Mouse (Mus musculus) c-Kit-positive CD71-positive TER-119-positive erythroid progenitor cells, embryonic 14.5 days (primary cell): ENCODE data around the gene Dytn.
A peak's percentile ranks its signal among the peaks of the same experiment; 100 is the strongest.
"Not testable (repeated sequence)": the region's sequence is repeated elsewhere in the genome, so short reads cannot be mapped to it uniquely, and the experiment has no call there.

Experiments
- DNase-seq: peaks from one replicate; pipeline ENCODE4 v3.0.0-alpha.2; 2013; ENCODE audit warnings: low spot score

Gene Dytn

DNA sequence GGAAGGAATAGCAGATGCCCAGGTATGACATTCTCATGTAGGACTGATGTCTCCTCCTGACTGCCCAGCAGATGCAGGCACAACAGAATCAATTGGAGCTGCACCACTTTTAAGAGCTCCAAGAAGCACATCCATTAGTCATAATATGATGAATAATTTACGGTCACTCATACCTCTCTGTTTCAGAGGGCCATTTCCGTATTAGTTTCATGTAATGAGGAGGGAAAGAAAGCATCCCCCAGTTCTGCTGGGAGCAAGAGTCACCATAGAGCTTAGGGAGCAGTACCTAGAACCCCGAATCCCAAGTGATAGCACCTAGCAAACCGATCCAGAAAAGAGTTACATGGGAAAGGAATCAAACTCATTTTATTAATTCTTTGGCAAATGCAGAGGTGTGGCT, at the start of gene Dytn:
TSS of gene Dytn (minus strand) at position 101 of the 400 bp plus-strand sequence.
- no peak for DNase-seq

DNA sequence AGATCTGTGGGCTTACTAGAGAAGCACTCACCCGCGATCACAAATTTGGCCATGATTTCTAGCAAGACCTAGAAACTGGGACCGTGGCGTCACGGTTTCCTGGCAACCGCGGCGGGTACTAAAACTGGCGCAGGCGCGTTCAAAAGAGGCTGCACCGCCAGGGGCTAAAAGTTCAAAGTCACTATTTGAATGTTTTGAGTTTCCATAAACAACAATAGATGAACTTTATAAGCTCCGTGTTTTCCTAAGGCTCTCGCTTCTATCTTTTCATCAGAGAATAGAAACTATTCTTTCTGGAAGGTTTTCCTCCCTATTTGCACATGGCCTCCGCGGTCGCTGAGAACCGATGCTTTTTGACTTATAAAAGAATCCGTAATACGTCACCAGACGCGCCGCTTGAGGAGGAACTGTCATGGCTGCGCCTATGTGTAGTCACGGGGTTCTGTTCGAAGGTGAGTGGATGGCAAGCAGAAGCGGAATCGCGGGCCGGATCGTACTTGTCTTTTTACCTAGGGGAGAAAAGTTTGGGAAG, 43.6 kb upstream of the Dytn start, which contains the start of the genes Mdh1b and Fastkd2:
TSS of gene Mdh1b (minus strand) at position 79 of the 532 bp plus-strand sequence.
TSS of gene Fastkd2 (plus strand) at position 375 of the 532 bp plus-strand sequence.
- peak; percentile 88 for DNase-seq

DNA sequence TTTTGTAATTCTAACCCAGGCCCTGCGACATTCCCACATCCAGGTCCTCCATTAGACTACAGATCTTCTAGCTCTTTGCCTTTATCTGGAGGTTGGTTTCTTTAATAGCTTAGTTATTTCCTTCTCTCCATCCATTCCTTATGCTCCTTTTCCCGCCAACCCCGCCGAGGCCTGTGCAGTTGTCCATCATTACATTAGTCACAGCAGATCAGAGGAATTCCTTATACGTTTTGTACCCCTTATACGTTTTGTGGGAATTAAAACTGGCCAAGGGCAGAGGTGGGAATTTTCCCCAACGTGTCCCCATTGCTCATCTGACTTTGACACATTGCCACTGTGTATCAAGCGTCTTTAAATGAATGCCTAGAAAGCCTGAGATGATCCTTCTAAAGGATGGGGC, 43.1 kb upstream of the Dytn start:
- DNase-seq, result no peak

DNA sequence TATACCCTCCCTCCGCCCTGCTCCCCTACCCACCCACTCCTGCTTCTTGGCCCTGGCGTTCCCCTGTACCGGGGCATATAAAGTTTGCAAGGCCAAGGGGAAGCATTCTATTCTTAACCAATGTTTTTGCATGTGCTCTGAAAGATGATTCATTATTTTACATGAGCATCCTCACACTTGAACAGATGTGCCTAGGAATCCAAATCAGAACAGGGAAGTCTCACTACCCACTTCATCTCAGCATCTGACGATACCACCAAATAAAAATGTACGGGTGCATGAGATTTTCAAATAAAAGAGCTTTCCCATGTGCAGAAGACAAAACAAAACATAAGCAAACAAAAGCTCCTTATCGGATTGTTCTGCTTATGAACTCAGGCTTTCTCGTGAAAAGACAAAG, 33.4 kb upstream of the Dytn start:
- DNase-seq, result no peak

DNA sequence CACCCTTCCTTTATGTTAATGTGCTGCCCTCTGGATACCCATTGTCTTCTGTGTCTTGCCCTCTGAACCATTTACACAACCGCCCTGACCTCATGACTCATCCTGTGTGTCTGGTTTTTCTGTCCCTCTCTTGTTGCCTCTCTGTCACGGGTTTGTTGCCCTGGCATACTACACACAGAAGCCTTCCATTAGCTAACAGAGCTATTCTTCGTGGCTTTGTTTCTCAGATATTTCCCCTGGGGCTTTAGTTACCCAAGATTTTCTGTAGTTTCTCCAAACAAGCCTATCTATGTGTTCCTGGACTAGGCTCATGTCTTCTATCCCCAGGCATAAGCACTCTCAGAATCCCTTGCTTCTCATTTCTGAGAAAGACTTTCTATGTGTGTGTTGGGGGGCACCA, 22.1 kb upstream of the Dytn start:
- no peak for DNase-seq

DNA sequence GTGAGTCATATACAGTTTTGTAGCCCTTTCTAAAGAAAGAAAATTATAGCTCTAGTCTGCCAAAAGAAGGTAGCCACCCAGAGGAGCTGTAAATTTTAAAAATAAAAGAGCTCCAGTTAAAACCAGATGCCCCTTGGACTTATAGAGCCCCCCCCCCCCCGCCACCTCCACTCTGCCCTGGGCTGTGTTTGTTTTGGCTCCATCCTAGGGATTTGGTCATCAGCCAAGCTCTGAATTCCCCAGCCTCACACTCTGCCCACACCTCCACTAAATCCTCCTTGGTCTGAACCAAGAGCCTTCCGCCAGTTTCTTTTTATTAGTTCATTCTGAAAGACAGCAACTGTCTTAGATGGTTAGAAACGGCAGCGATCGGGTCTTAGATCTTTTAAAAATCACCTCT, 19.0 kb upstream of the Dytn start:
- DNase-seq, result no peak

DNA sequence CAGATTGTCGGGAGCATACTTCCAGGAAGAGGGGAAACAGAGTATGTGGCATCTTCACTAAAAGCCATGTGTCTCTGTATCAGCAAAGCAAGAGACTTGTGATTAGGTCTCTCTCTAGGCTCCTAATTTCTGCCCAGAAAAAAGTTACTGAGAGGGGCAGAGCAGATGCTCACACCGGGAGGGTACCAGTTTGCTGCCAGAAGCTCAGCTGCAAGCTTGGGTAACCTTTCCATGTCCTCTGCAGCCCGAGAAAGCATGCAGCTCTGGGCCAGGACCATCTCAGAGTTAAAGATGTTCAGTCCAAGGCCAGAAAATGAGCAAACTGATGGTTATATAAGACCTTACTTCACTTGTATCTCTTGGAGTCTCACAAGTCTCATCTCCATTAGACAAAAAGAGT, 10.1 kb upstream of the Dytn start:
- DNase-seq, result no peak

DNA sequence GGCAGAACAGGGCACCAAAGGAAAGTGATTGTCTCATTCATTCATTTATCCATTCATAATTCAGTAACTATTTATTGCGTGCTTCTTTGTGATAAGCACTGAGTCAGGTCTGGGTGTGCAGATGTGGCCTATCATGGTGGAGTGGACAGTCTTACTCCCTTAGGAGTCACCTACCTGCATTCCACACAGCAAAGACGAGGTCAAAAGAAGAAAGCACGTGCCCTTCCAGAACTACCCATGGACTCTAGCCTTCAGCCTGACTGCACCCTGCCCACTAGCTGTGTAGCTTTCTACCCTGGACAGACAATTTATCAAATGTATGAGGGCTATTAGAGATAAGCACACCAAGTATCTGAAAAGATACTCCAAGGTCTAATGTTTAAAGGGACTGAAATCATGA, 10.8 kb downstream of the Dytn start:
- DNase-seq, result no peak

DNA sequence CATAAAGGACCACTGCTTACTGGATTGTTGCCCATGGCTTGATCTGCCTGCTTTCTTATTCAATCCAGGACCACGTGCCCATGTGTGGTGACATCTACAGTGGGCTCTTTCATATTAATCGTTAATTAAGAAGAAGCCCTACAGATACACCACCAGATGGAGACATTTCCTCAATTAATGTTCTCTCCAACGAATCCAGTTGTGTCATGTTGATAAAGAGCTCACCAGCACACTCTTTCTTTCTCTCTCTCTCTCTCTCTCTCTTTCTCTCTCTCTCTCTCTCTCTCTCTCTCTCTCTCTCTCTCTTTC, 17.9 kb downstream of the Dytn start:
- DNase-seq, result peak; percentile 7

DNA sequence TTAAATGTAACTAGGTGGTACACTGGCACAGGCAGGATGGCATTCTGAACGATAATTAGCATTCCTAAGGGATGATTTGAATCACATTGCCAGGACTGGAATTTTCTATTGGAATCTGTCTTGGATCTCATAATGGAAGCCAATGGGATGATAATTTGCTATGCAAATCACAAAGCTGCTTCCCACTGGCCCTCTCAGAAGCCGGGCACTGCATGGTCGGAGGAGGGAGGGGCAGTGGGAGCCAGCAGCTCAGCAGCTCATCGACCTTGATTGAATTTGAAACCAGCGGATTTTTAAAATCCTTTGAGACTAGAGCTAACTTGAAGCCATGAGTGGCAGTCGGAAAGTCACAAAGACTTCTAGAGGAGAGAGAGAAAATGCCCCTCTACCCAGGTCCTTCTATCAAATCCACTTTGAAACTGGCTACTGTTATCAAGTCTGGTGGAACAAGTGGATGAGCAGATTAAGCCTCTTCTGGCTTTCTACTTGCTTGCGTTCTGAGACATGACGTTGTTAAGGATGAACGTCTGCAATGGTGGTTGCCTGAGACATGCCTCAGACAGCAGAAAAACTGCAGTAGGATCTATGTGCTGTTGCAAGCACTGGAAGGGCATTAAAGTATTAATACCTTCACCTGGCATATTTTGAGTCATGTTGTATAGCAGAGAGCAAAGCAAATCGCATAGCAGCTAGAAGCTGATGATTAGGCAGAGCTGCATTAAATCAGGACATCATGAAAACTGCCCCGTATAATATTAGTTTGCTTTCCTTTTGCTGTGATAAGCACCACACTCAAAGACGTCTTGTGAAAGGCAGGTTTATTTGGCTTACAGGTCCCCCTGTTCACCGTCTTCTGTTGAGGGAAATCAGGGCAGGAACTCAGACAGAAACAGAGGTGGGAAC, 18.5 kb downstream of the Dytn start:
- DNase-seq, result no peak

DNA sequence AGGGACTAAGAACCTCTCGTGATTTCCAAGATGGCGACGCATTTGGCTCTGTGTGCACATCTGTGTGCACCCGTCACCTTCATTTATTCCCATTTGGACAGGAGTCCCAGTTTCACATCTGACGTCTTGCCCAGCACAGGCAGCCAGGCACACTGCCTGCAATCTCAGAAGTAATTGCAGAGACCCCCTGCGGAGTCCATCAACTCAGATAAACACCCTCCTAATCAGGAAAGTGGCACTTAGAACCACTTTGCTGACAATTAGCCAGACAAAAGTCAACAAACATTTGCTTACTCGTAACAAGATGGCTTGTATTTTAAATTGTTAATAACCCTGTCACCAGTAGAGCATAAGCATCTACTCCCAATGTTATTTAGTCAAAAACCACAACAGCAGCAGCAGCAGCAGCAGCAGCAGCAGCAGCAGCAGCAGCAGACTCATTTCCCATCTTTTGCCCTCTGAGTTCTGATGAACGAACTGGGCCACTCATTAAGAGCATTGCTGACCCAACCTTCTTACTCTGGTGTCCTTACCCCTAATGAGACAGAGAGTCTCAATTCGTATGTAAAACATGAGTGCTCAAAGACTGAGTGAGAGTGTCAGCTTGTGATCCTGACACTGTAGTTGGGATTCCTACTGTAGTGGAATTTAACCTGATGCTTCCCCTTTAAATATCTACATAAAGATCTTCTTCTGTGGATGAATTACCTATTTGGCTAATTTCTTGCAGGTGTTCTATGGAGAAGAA, 19.4 kb downstream of the Dytn start:
- DNase-seq, result no peak

DNA sequence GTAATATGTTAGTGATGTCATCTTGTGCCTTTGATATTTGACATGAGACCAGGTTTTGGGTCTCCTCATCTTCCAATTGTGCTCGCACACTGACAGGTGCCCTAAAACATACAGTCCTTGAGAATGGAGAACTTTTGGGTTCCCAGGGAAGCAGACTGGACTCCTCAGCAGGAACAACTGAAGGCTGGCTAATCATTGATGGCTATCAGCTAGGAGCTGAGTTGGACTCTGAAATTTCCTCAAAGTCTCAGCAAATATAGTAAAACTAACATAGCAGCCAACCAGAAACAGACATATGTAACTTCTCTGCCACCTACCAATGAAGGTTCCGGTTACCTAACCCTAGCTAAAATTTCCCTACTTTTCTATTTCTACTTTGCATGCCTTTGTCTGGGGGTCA, 20.6 kb downstream of the Dytn start:
- no peak for DNase-seq

DNA sequence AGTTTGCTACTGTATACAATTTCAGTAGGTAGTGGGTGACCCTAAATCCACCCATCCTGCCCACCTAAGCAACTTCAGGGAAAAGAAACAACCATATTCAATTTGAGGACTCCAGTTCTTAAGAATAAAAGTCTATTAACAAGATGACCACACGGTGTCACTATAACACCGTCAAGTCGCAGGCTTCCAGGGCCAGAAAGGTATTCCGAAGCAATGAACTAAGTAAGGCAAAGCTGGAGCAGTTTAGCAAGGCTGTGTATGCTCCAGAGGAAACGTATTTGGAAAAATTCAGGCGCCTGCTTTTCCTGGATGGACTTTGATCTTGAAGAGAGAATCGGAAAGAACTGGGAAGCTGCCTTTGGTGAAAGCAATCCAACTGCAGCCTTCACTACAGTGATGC, 27.1 kb downstream of the Dytn start:
- DNase-seq, result peak; percentile 44

DNA sequence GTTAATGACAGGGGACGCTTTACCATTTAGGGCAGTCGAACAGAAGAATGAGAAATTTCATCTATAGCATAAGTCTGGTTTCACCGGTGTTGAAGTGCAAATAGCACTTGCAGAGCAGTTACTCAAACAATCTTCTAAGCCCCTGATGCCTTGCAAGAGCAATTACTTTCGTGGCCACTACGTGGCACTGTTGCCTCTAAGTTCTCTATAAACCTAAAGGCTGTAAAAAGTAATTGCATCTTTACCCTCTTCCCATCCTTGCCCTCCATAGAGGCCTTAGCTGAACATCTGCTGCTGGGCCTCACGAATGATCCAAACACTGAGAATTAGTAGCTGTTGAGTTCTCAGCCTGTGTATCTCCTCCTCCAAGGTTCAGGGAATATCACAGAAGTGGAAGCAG, 28.7 kb downstream of the Dytn start:
- DNase-seq, result peak; percentile 54

DNA sequence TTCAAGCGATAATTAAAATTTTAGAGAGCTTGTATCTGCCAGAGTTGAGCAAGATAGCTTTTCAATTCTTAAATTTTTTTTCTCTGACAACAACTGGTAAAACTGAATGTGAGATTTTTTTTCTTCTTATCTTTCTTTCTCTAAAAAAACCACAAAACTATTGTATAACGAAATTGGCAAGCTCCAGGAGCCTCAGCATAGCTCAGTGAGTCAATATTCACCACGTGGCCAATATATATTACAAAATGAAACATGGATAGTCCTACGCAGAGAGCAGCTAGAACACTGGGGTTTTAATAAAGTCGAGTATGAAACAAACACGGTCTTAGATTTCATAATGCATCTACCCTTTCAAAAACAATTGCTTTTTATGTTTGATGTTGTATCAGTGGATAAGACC, 46.8 kb downstream of the Dytn start:
- no peak for DNase-seq

DNA sequence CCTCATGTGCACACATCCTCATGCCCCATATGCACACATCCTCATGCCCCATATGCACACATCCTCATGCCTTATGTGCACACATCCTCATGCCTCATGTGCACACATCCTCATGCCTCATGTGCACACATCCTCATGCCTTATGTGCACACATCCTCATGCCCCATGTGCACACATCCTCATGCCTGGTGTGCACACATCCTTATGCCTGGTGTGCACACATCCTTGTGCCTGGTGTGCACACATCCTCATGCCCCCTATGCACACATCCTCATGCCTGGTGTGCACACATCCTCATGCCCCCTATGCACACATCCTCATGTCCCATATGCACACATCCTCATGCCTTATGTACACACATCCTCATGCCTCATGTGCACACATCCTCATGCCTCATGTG, 56.3 kb downstream of the Dytn start:
- DNase-seq, result not testable (repeated sequence)

DNA sequence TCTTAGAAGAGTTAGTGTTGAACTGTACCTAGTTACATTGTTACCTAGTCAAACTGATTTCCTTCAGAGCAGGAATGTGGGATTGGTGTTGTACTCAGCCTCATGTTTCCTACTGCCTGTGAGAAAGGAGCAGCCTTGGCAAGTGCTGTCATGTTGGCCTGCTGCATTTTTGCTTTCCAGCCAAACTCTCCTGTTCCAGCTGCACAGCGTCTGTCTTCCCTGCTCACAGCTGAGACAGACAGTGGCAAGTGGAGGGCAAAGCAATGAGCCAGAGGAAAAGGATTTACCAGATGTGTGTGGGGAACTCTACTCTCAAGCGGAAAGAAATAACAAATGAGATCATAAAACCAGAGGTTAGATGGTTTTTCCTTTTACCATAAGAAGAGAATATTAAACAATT, 58.5 kb downstream of the Dytn start:
- DNase-seq, result no peak

DNA sequence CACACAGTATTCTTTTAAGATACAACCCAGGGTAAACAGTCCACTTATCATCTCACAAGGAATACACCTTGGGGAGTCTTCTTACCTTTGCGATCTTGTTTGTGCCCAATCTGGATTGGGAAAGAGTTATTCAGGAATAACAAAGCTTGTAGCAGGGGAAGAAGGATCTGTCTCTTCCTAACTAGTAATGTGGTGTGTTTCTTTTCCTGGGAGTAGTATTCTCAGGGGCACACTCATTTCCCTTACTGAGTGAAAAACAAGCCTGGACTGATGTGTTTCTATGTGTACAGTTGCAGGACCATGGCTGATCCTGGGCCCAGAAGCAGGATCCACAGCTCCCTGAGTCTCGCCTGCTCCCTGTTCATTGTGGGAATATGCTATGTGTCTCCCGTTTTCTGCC, 71.1 kb downstream of the Dytn start, which contains the start of gene Gm39653:
TSS of gene Gm39653 (plus strand) at position 301 of the 400 bp plus-strand sequence.
- no peak for DNase-seq

DNA sequence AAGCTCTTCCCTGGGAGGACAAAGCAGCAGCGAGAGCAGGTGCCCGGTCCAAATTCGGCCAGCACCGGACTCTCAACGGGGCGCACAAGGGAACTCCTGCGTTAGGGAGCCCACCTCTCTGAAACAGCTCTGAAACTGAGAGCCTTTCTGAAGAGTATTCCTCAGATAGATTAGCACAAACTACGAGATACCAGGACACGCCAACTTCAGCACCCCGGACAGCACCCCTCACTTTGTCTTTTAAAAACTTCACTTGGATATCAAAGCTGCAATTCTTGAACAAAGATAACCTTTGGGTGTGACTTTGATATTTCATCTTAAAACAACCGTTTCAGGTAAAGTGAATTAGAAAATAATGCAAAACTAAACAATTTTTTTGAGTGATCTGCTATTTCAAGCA, 72.1 kb downstream of the Dytn start:
- peak; percentile 1 for DNase-seq

DNA sequence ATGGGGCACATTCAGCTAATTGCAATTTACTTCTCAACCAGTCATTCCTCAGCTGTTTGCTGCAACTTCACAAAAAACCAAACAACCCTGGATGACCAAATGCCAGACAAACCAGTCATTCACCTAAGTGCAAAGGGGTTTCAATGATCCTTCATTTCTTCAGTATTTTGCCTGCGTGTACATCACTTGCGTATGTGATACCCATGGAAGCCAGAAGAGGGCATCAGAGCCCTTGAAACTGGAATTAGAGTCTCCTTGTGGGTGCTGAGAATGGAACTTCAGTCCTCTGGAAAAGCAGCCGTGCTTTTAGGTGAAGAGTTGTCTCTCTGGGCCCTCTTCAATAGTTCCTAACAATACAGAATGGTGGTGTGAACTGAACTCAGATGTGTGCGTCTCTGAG, 77.1 kb downstream of the Dytn start:
- DNase-seq, result no peak

DNA sequence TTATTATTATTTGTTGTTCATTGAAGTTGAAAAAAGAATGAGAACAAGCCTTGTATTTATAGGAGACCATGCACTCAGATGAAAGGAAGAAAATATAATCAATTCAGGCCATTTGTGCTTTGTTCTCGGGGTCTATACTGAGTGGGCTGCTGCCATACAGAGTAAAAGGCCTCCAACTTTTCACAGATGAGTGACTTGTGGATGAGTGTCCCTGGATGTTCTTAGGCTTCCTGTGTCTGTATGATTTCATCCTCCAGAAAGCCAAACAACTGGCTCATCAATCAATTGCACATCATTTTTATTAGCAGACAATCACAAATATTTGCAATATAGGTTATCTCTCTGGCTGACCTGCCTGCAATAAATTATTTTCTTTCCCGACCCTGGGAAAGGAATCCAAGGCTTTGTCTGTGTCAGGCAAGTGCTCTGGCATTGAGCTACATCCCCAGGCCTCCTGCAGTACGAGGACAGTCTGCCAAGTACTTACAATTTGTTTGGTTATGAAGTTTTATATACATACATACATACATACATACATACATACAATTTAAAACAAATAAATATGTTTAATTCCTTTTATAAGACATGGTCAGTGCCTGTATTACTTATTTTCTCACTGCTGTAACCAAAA, 82.7 kb downstream of the Dytn start:
- DNase-seq, result no peak

DNA sequence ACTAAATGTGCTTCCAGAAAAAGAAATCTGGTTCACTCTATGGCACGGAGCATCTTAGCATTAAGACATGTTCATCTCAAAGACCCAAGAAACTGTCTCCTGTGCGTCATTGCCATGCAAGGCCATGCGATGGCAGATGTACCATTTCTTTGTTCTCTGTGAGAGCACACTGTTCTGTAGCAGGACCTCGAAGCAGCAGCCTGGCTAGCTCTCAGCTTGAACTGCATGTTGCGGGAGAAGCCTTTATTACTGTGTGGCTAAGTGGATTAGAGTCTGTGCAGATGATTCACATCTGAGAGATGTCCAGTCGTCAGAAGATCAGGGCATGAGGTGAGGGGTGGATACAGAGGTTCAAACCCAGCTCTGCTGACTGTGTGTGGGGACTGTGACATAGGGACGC, 99.9 kb downstream of the Dytn start:
- DNase-seq, result no peak

DNA sequence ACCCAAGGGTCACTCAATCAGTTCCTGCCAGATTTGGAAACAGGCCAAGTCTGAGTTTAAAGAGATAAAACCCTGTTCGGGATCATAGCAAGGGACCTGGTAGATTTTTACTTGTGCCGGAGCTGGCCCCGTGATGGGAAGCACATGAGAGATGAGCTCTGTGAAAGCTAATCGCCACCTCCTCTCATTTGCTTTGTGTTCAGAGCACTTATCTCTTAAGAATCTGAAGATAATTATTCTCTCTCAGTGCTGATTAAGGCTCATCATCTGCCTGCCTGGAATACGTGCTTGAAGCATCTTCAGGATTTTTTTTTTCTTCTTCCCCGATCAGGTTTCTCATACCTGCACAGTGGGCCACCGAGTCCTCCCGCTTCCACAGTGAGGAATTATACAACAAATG, 107.6 kb downstream of the Dytn start:
- no peak for DNase-seq
